Mouse (Mus musculus) activated CD4-positive, CD25-positive, alpha-beta regulatory T cell, adult 4 months (primary cell): Measurements from ENCODE around the gene Amacr. TPM values are rescaled to one million over a fixed set of nuclear protein-coding genes. Genes with fewer than 3 reads are reported as not detected.
"Not testable (repeated sequence)": the region's sequence is repeated elsewhere in the genome, so short reads cannot be mapped to it uniquely, and the experiment has no call there.

Source experiments
- ATAC-seq: one replicate; pipeline ENCODE4 v1.8.0; 2017
- polyA plus RNA-seq, 2 experiments: library from polyadenylated mRNA; unstranded; fragments of 100-300 nt; shearing (Covaris generic); gene quantifications; one replicate each; pipeline ENCODE4 v1.2.1; 2017

Amacr gene
- polyA plus RNA-seq = 1 to 10 TPM; 2.4 to 2.9 TPM

DNA sequence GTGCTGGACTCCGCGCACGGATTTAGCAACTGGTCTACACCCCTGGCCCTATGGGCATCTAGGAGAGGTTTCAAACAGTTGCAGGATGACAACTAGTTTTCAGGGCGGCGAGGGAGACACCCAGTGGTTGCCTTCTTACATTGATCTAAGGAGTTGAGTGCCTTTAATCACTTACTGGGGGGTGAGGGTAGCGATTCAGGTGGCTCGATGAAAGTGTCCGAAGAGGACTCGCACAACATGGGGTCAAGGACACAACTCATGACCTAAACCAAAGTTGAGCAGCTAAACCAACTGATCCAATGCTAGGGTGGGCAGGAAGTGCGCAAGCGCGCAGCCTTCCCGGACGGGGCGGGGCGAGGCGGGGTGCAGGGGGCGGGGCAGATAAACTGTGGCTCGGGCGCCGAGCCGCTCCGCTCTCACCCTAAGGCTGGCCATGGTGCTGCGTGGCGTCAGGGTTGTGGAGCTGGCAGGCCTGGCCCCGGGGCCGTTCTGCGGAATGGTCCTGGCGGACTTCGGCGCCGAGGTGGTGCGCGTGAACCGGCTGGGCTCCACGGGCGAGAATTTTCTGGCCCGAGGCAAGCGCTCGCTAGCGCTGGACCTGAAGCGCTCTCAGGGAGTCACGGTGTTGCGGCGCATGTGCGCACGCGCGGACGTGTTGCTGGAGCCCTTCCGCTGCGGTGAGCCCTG, at the start of gene Amacr:
TSS of gene Amacr (plus strand) at position 380 of the 687 bp plus-strand sequence.
- ATAC-seq = peak; percentile 89

DNA sequence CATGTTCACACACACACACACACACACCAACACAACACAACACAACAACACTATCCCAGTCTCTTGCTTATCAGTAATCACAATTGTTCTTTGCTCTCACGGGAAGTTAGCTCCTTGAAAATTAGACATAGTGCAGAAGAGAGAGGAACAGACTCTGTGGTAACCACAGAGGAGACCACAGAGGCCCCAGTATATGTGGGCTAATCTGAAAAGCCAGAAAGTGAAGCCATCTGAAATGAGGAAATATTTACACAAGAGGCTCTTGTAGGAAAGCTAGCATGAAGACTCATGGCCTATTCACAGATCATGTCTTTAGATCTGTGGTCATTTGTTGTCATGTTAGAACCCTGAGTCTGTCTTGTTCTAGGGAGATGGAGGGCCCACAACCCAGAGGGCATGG, 47.6 kb upstream of the Amacr start:
- no peak for ATAC-seq

DNA sequence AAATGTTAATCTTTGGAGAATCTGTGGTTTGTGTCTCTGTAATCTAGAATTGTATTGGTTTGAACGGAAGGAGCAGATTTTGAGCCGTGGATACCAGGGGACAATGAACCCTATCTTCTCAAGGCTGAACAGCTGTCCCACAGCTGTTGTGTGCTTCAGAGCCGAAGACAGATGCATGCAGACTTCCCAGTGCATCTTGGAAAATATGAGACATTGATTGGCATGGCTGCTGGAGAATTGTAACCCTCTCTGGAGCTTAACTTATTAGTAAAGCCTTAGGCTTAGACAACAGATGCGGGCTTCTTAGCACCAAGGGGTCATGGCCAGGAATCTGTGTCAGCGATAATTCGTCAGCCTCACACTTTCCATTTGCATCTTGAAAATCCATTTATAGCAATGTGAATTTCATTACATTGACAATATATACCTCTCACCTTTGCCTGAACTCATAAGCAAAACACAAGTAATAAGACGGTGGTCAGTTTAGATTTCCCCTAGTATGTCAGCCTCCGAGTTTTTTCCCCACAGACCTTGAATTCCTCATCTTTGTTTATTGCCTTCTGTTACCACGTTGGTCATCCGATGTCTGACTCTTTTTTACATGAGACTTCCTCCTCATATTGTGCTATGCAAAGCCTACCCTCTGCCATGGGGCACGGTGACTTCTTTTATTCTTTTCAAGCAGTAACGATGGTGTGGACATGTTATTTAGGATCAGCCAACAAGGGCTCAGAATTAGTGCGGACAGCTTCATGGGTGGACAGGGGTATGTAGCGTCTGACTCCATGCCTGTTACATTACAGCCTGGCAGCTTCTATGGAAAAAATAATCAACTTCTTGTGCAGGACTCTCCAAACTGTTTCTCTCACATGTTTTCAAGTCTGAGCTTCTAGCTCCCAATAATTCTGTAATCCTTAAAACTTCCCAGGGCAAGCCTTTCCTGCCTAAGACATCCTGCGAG, 41.1 kb upstream of the Amacr start:
- no peak for ATAC-seq

DNA sequence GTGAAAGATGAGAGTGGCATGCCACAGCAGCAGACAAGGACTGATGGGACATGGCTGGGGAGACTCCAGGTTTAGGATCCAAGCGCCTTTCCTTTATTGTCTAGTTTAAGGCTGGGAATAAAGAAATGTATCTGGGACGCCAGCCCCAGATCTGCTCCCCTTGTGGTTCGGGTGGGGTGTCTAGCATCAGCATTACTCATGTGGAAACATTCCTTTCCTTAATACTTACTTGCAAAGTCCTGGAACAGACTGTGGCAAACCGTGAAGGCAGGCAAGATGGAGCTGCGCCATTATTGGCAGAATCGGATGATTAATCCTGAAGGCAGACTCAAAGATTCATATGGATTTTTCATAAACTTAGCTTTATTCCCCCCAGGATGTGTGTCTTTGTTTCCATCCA, 39.7 kb upstream of the Amacr start:
- ATAC-seq = no peak

DNA sequence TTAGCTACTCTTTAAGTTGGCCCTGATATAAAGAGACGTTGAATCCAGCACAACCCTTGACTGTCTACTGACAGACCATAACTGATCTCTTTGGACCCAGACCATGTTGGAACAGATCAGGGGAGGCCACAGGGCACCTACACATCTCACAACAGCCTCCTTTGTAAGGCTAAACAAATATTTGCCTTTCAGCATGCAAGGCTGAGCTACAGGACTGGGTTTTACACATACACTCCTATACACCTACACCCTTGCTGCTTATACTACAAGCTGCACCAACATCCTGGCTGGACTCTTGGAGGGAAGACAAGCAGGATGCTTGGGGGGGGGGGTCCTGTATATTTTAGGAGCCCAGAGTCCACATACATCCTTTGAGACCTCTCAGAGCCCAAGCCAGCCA, 33.7 kb upstream of the Amacr start:
- no peak for ATAC-seq

DNA sequence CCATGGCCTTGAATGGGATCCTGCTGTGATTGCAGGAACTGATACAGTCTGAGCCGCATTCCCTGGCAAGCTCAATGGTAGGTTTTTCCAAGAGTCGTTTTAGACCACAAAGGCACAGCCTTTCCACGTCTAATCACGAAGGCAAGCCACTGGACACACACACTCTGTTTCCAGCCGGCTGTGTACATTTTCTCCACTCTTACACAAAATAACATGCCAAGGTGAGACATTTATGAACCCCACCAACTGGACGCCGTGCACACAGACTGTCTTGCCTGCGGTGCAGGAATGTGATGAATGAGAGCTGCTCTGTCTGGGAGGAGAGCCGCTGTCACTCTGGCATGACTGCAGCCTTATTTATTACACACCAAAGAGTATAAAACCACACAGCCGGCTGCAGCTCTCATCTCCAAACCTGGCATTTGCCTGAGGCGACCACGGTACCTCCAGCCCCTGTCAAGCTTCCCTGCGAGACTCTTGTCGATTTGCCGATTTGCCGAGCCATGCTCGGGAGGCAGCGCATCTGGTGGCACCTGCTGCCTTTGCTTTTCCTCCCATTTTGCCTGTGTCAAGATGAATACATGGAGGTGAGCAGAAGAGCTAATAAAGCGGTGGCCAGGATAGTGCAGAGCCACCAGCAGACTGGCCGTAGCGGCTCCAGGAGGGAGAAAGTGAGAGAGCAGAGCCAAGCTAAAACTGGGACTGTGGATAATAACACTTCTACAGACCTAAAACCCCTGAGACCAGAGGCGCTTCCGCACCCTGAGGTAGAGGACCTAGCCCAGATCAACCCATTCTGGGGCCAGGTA, 29.4 kb upstream of the Amacr start, which contains the start of gene C1qtnf3:
TSS of gene C1qtnf3 (plus strand) at position 382 of the 809 bp plus-strand sequence.
- ATAC-seq = no peak

DNA sequence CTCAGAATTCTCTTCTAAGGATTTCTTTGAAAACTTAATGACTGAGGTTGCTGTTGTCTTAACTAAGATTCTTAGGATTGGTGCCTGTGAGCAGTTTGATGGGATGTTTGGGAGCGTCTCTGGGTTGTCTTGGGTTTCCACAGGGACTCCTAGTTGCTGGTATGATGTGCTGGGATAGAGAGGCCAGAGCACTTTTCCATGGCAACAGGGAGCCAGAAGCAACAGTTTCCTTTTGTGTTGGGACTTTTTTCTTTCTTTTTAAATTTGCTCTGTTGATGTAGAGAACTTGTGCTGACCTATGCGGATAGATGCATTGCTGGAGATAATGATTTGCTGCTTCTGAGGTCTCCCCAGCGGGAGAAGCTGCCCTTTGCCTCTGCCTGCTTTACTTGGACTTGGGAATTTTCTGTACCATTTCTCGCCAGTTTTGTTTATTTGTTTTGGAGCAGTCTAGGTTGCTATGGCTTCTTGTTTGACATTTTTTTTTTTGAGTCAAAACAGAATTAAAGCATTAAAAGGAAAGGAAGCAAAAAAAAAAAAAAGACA, 28.7 kb upstream of the Amacr start:
- ATAC-seq = no peak

DNA sequence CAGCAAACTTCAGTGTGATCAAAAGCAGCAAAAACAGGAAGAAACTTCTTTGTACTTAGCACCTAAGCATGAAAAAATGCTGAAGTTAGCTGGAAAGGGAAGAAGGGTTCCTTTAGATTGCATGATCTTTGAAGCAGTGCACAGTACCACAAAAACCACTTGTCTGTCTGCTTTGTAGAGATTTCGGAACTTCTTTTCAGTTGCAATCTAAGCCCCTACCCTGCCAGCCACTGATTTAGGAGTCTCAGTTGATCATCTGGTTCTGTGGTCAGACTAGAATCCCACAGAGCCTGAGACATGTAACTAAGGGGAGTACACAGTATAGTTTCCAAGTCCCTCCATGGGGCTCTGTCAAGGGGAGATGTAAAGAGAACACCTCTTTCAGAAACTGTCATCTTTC, 28.1 kb upstream of the Amacr start:
- no peak for ATAC-seq

DNA sequence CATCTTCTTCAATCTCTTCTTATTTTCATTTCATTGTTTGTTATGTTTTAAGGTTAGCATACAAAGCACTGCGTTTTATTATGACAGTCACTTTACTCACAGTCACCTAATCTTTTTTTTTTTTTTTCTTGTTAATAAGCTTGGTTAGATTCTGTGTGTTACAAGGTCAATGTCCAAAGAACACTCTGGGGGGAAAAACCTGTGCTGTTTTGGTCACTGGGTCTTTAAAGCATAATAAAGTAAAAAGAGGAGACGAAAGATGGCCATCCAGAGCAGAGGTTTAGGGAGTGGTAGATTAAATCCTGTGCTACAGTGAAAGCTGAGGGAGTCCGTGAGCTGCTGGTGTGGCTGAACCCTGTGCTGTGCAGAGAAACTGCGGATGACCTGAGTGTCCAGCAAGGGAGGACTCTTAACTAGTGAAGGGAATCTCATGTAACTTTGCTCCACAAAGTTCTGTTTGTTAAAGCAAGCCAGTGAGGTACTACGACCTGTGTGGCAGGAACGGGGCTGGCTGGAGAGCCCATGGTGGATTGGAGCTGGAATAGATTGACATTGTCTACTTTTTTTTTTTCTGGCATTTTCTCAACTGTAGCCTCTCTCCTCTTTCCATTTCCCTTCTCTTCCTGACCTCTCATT, 27.1 kb upstream of the Amacr start:
- ATAC-seq = no peak

DNA sequence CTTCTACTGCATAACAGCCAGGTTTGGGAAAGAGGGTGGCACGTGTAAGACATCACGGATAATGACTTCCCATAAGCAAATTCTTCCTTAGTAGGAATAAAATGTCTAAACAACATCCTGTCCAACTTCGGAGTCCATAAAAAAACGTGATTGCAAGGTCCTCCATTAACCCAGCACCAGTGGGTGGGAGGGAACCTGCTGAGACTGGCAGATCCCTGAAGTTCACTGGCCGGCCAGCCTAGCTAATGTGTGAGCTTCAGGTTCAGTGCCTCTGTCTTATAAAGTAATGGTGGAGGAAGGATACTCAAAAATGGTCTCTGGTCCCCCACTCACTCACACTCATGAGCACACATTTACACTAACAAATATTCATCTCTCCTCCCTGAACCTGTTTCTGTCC, 26.4 kb upstream of the Amacr start:
- no peak for ATAC-seq

DNA sequence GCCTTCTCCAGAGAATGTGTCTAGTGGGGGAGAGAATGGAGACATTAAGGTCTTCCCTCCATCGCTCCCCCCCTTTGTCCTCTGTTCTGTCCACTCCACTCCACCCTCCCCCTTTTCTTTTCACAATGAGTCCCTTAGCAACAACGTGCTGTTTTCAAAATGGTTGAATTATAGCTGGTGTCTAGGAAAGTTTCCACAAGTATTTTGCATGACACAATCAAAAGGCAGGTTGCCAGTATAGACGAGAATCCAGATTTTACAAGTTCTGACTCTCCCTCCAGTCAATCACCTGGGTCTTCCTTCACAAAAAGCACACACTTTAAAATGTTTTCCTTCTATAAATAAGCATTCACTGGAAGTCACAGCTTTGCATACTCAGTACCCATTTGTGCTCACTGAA, 24.9 kb upstream of the Amacr start:
- ATAC-seq = no peak

DNA sequence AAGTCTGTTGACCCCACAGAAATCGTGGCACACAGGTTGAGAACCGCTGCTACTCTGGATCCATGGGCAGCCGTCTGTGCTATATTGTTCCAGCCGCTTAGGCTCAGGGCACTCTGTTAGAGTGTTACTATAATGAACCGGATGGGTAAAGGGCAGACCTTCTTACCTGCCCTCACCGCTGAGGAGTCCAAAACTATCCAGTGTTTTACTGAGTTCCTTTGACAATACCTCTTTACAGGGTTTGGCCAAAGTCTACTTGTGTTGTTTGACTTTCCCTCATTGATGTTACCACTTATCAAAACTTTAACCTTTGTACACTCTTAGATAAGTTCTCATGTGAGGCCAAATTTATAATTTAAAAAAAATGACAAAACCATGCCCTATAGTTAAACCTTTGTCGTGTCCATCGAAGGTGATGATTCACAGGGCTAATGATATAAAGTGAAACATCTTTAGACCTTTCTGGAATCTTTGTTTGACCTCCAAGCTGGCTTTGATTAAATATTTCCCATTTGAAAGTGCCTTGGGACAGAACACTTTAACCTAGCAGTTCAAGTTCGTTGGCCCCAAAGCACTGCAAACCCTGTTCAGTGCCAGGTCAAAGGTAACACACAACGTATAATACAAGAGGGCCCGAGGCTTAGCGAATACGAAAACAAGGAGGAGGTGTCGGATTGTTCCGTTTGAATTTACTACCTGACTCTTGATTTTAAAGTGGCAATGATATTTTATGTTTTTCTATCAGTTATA, 22.1 kb upstream of the Amacr start:
- no peak for ATAC-seq

DNA sequence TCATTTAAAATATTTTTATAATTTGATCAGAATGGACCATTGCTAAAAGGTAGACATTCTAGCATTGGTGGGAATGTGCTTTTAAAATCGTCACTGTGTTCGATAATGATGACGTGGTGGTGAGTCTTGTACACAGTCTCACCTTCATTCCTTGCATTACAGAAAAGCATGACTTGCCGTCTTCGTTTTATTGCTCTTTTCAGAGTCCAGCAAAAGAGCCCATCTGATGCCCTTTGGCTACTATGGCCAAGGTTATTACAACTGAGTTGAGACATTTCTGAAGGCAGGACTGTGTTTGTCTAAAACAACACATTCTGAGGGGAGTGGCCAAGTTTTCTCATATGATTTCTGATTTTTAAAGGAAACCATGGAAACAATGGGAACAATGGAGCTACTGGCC, 21.3 kb upstream of the Amacr start:
- ATAC-seq = no peak

DNA sequence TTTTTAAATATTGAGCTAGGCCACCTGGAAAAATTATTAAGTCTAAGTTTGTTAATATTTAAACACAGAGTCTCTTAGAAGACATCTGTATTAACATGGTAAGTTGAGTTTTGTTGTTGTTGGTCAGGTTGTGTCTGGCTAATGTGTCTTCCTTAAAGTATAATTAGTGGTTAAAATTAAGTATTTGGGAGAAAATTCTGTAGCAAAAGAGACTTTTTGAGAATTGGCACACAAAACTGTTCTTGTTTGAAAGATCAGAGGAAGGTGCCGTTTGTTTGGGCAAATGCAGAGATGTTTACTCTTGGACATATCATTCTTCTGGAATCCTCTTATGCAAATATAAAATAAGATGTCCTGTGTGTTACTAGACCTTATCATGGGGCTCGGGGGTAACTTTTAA, 19.0 kb upstream of the Amacr start:
- ATAC-seq = no peak

DNA sequence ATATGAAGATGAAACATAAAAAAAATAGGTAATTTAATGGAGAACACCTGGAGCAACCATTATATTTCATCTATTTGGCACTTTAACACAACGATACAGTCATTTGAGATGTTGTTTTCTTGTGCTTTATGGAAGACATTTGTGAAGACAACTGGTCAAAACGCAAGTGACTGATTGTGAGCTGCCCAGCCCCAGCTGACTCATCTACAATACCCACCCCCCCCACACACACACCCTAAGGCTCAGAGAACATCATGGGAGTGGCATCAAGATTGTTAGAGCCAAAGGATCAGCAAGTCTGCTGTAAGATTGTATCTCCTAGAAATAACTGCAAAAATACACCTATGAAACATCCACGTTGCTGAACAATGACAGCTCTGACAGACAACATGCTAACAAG, 12.1 kb upstream of the Amacr start:
- ATAC-seq = no peak

DNA sequence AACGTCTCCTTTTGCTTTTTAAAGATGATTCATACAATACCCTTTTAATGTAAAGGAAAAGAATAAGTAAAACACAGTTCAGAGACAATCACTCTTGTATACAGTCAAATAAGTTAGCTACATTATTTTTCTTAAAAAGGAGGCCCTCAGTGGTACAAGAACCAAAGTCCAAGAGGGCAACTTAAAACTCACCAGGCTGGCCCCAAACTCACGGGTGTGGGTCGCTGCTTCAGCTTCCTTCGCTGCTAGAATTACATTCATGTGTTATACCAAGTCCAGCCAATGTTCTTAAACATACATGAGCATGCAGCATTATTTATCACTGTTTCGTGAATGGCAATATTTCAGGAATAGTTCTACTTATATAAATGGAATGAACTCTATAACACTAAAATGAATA, 10.8 kb upstream of the Amacr start:
- no peak for ATAC-seq

DNA sequence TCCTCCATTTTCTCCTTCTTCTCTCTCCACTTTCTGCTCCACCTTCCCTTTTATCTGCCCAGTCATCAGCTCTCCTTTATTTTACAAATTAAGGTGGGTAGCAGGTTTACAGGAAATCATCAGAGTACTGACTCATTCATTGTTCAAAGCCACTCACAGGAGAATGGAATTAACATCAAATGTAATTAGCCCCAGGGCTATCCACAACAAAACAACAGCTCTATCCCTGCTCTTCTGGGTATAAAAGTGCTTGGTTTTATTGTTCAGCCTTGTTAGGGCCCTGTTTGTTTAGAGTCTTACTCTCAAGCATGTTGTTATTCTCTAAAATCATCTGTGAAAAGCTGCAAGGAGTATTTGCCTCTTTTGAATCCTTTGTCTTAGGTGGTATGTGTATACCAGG, 4.4 kb upstream of the Amacr start:
- ATAC-seq = no peak

DNA sequence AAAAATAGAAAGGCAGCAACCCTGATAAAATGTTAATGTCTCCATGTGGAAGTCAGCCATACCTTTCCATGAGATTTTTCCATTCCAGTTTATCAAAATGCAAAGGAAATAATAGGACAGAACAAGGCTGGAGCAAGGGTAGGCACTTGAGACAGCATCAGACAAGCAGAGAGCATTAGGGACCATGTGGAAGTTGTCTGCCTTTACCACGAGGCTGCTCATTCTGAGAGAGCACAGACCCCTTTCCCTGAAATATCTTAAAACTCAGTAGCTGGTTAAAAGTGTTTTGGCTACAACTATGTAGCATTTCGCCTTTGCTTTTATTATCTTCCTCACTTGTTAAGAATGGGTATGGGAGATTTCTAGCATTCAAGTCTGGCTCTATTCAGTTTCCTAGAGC, 844 bp upstream of the Amacr start:
- no peak for ATAC-seq

DNA sequence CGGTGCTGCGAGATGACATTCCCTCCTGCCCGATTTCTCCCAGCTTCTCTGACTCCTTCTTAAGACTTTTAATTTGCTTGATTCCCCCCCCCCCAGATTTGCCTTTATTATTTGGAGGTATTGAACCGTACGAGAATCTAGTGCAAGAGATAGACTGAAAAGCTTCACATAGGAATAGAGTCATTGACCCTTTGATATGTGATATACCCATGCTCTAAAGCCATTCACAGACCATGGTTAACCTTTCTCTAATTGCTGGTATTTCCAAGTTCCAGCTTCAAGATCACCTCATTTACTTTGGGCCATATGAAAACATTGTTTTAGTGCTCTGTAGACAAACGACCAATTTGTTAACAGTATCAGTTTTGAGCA, 494 bp downstream of the Amacr start:
- ATAC-seq = no peak

DNA sequence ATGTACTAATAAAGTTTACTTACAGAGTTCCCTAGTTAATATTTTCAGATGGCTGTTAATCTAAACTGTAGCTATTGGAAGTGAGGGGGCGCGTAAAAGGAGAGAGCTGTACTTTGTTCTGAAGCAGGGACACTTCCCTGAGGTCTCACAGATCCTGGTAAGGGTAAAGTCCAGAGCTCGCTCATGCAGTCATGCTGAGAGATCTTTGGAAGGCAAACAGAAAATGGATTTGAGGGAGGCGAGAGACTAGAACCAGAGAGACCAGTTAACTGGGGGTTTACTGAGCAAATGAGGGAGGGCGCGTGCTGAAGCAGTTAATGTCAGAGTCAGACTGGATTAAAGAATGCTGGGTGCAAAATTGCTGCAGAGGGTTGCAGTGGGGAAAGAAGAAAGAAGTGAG, 4.2 kb downstream of the Amacr start:
- ATAC-seq = no peak

DNA sequence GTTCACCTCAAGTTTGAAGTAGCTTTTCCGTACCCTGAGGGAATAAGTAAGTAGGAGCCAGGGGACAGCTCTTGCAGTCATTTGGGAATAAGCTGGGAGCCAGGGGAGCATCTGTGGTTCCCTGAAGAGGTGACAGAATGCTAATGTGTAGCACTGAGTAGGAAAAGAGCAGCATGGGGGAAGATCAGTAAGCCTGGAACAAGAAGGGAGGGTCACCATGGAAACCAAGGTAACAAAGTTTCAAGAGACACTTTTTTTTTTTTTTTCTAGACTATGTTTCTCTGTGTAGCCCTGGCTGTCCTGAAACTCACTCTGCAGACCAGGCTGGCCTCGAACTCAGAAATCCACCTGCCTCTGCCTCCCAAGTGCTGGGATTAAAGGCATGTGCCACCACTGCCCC, 4.9 kb downstream of the Amacr start:
- ATAC-seq = not testable (repeated sequence)

DNA sequence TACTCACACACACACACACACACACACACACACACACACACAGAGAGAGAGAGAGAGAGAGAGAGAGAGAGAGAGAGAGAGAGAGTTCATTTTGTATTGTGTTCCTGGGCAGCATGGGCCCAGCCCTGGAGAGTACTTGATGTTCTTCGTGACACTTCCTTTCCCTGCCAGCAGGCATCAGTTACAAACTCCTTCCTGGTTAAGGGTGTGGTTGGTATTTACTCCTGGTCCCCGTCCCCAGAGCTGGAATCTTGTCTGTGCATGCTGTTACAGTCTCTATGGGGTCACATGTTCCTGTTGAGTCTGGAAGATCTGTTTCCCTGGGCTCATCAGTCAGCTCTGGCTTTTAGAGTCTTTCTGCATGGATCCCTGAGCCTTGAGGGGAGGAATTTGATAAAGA, 8.9 kb downstream of the Amacr start:
- ATAC-seq = no peak
